Mouse (Mus musculus): ENCODE results near the gene Lyrm9.

GRCm38 (mm10) chr11:78791582-78791981 lies 34.8 kb upstream of the Lyrm9 start:
- TF ChIP-seq POLR2A (IDR thresholded peaks at IDR 0.05; ENCODE audit: borderline replicate concordance, extremely low read depth, insufficient read depth, insufficient read length, poor library complexity, severe bottlenecking) (no peak), CTCF (IDR thresholded peaks at IDR 0.05; ENCODE audit: borderline replicate concordance, extremely low read depth, insufficient read depth, insufficient read length) (no peak)

Data from brain, embryonic 14.5 days (tissue).